In the genomic region with DNA sequence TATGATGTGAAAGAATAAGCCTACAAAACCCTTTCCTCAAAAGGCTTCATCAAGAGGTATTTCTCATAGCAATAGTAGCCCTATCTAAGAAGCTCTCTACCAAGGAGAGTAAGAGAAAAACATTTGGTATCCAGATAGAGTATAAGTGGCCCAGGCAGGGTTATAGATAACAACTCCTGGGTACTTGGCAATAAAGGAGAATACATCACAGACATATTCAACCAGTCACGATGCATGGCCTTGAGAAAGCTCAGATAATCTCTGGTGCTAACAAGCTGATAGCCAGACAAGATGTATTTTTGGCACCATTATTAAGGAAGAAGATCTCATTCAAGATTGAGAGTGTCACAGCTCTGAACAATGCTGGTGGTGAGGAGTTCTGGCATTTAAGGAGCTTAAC, we compare ENCODE assay signal across 30 mouse cellular contexts. TPM values are rescaled to one million over a fixed set of nuclear protein-coding genes. Genes with fewer than 3 reads are reported as not detected.
DNase-seq lines count a peak whose midpoint lies in the region; ATAC-seq and TF ChIP-seq lines count a peak whose summit lies in the region.
"Had no signal": no experiment of that assay in that cellular context is flagged by ENCODE, and none has a peak within 500 bp of the region (broad histone marks: within the 10 kb centered on the region; RNA-seq: fewer than 3 reads in every experiment).

No protein-coding gene starts in this region.

- peak; percentile 58 for DNase-seq in heart, adult 11 months
- no peak for DNase-seq in heart, postnatal 10 days
- DNase-seq in heart, postnatal 0 days (ENCODE audit: low spot score): peak; percentile 23
- DNase-seq in heart, embryonic 10.5 days (ENCODE audit: low spot score): no peak
- no peak for DNase-seq in layer of hippocampus, postnatal 10 days (ENCODE audit: low spot score in 2 of 2)
- DNase-seq: adrenal gland, adult 8-10 months; cerebellum, adult 9-10 months; gastrocnemius, postnatal 25 days; kidney, adult 18-20 months; layer of hippocampus, adult 9-11 months; lung, postnatal 4 days; right cerebral cortex, adult 18-20 months; right cerebral cortex, postnatal 4 days; thymus, adult 18-20 months; thymus, postnatal 36 days had no signal

- no peaks in the 10 kb centered on the region for H3K27me3 ChIP-seq in heart, postnatal 0 days (ENCODE audit: control insufficient read depth, insufficient read depth, low read length)
- no peaks in the 10 kb centered on the region for H3K27me3 ChIP-seq in heart, embryonic 10.5 days (ENCODE audit: insufficient read depth, poor library complexity, severe bottlenecking)
- H3K27me3 ChIP-seq in liver, embryonic 12.5 days (replicated peaks): no peaks in the 10 kb centered on the region
- H3K27me3 ChIP-seq: forebrain, embryonic 15.5 days; hindbrain, embryonic 13.5 days; lung, embryonic 15.5 days; neural tube, embryonic 15.5 days; stomach, embryonic 15.5 days had no signal

- H3K9ac ChIP-seq in heart, postnatal 0 days (replicated peaks; ENCODE audit: low read depth, low read length): no peak overlapping the region
- H3K9ac ChIP-seq in liver, embryonic 12.5 days: no peak overlapping the region
- H3K9ac ChIP-seq: forebrain, embryonic 15.5 days; hindbrain, embryonic 13.5 days; lung, embryonic 15.5 days; neural tube, embryonic 15.5 days; stomach, embryonic 15.5 days had no signal

- H3K9me3 ChIP-seq in heart, postnatal 0 days (replicated peaks; ENCODE audit: control insufficient read depth, low read length): no peaks in the 10 kb centered on the region
- no peaks in the 10 kb centered on the region for H3K9me3 ChIP-seq in heart, embryonic 10.5 days
- H3K9me3 ChIP-seq in liver, embryonic 12.5 days (replicated peaks): no peaks in the 10 kb centered on the region
- H3K9me3 ChIP-seq: forebrain, embryonic 15.5 days; hindbrain, embryonic 13.5 days; lung, embryonic 15.5 days; midbrain, embryonic 10.5 days; neural tube, embryonic 15.5 days; stomach, embryonic 15.5 days had no signal

- H3K4me3 ChIP-seq in heart, postnatal 0 days (ENCODE audit: low read depth, low read length): no peak overlapping the region
- H3K4me3 ChIP-seq in heart, embryonic 10.5 days: no peak overlapping the region
- no peak overlapping the region for H3K4me3 ChIP-seq in liver, embryonic 12.5 days
- H3K4me3 ChIP-seq: forebrain, embryonic 15.5 days; hindbrain, embryonic 13.5 days; left cerebral cortex, adult 2 months; lung, embryonic 15.5 days; midbrain, embryonic 10.5 days; neural tube, embryonic 15.5 days; stomach, embryonic 15.5 days had no signal

- ATAC-seq in heart, postnatal 0 days (ENCODE audit: insufficient read depth, low read depth): no peak
- ATAC-seq in liver, embryonic 12.5 days: peak; percentile 71
- ATAC-seq in megakaryocyte progenitor cell, adult 5-6 weeks (replicated peaks; ENCODE audit: poor library complexity): peak; percentile 41
- no peak for ATAC-seq in monocyte, adult 5-6 weeks (replicated peaks; ENCODE audit: insufficient number of reproducible peaks, low FRiP score, low TSS enrichment, poor library complexity, severe bottlenecking)
- ATAC-seq: forebrain, embryonic 15.5 days had no signal

- peaks cover 50% of the 10 kb centered on the region for H3K4me1 ChIP-seq in heart, postnatal 0 days (ENCODE audit: control insufficient read depth, insufficient read depth)
- peaks cover 45% of the 10 kb centered on the region for H3K4me1 ChIP-seq in heart, embryonic 10.5 days
- H3K4me1 ChIP-seq in liver, embryonic 12.5 days: peaks cover 67% of the 10 kb centered on the region

- peak overlapping the region; percentile 97 for H3K27ac ChIP-seq in heart, postnatal 0 days (ENCODE audit: low read depth)
- no peak overlapping the region for H3K27ac ChIP-seq in heart, embryonic 10.5 days
- peak overlapping the region; percentile 81 for H3K27ac ChIP-seq in liver, embryonic 12.5 days
- H3K27ac ChIP-seq: forebrain, embryonic 15.5 days; hindbrain, embryonic 13.5 days; kidney, postnatal 0 days; left cerebral cortex, adult 2 months; lung, embryonic 15.5 days; midbrain, embryonic 10.5 days; neural tube, embryonic 15.5 days; stomach, embryonic 15.5 days had no signal

- no peak for TF ChIP-seq CTCF in heart, postnatal 0 days (IDR thresholded peaks at IDR 0.05; ENCODE audit: low read depth)

- H3K36me3 ChIP-seq in heart, postnatal 0 days (replicated peaks; ENCODE audit: control insufficient read depth, insufficient read depth, low read length): peaks cover 19% of the 10 kb centered on the region
- H3K36me3 ChIP-seq in heart, embryonic 10.5 days: peaks cover 10% of the 10 kb centered on the region; the same call in 1 of the 2 replicates
- H3K36me3 ChIP-seq in liver, embryonic 12.5 days: peaks cover 23% of the 10 kb centered on the region
- H3K36me3 ChIP-seq: forebrain, embryonic 15.5 days; hindbrain, embryonic 13.5 days; lung, embryonic 15.5 days; neural tube, embryonic 15.5 days; stomach, embryonic 15.5 days had no signal

- H3K4me2 ChIP-seq in heart, postnatal 0 days (ENCODE audit: low read depth, low read length): no peak overlapping the region
- H3K4me2 ChIP-seq in liver, embryonic 12.5 days: peak overlapping the region; percentile 30
- H3K4me2 ChIP-seq: forebrain, embryonic 15.5 days; hindbrain, embryonic 13.5 days; lung, embryonic 15.5 days; neural tube, embryonic 15.5 days; stomach, embryonic 15.5 days had no signal

- 29% methylated on average over 1 of the region's 1 CpGs for WGBS in heart, postnatal 0 days
- 46% methylated on average over 1 of the region's 1 CpGs for WGBS in heart, embryonic 10.5 days
- WGBS in liver, embryonic 12.5 days (ENCODE audit: insufficient replicate concordance): 31% methylated on average over 1 of the region's 1 CpGs

- no peak for TF ChIP-seq EP300 in heart, postnatal 0 days (IDR thresholded peaks at IDR 0.05; ENCODE audit: low read depth)

- intact Hi-C loops in heart, postnatal 10 days (cut with DNase I): no loop called here

RNA-seq across cellular contexts. Expression of a gene that starts 5.2 kb away (rescaled TPM):
- 100 to 1,000 TPM; 206 to 217 TPM for total RNA-seq in heart, postnatal 10 days (2021)
- total RNA-seq in heart, postnatal 0 days (2014; rRNA removed; ENCODE audit: low replicate concordance): 62.5 and 82.7 TPM in 2 replicates
- polyA plus RNA-seq in heart, postnatal 0 days (2015; fragmentation: Nextera tagmentation; extraction: Ambion mirVana): 35.3 and 40.9 TPM in 2 replicates
- polyA plus RNA-seq in heart, embryonic 10.5 days (2016; fragmentation: Nextera tagmentation; extraction: Ambion mirVana): 20.5 and 31.8 TPM in 2 replicates
- polyA plus RNA-seq in liver, embryonic 12.5 days (2016; fragmentation: Nextera tagmentation; extraction: Ambion mirVana): 5.4 and 5.6 TPM in 2 replicates
- total RNA-seq in megakaryocyte progenitor cell, adult 5-6 weeks (2015): 13.0 and 16.4 TPM in 2 replicates
- 10.9 and 14.6 TPM in 2 replicates for total RNA-seq in megakaryocyte progenitor cell, adult 5-6 weeks (2017)
- 10 to 100 TPM; 18.6 to 25.1 TPM for total RNA-seq in layer of hippocampus, postnatal 10 days (2021)
- total RNA-seq in monocyte, adult 5-6 weeks (2017): 23.8 to 40.6 TPM (median 30.4 TPM) in 3 replicates

RNA-seq across cellular contexts. Expression of a gene that starts 15.3 kb away (rescaled TPM):
- not detected for total RNA-seq in heart, postnatal 10 days (2021)
- total RNA-seq in heart, postnatal 0 days (2014; rRNA removed; ENCODE audit: low replicate concordance): not detected in 2 replicates
- polyA plus RNA-seq in heart, postnatal 0 days (2015; fragmentation: Nextera tagmentation; extraction: Ambion mirVana): 0.11 and 0.12 TPM in 2 replicates
- 0.06 TPM in 1 of 2 replicates, not detected in the other for polyA plus RNA-seq in heart, embryonic 10.5 days (2016; fragmentation: Nextera tagmentation; extraction: Ambion mirVana)
- not detected in 2 replicates for polyA plus RNA-seq in liver, embryonic 12.5 days (2016; fragmentation: Nextera tagmentation; extraction: Ambion mirVana)
- total RNA-seq in megakaryocyte progenitor cell, adult 5-6 weeks (2015): 0.10 and 0.15 TPM in 2 replicates
- total RNA-seq in megakaryocyte progenitor cell, adult 5-6 weeks (2017): 0.37 and 0.54 TPM in 2 replicates
- total RNA-seq in layer of hippocampus, postnatal 10 days (2021): not detected
- 0.19 to 0.49 TPM (median 0.21 TPM) in 3 replicates for total RNA-seq in monocyte, adult 5-6 weeks (2017)
- total RNA-seq: gastrocnemius, postnatal 25 days; heart, postnatal 25 days; left cerebral cortex, adult 2 months; left cerebral cortex, postnatal 36 days; midbrain, postnatal 0 days had no signal
- polyA plus RNA-seq: limb, embryonic 14.5 days; lung, embryonic 15.5 days; stomach, embryonic 15.5 days had no signal

RNA-seq across cellular contexts. Expression of a gene that starts 40.2 kb away (rescaled TPM):
- not detected for total RNA-seq in heart, postnatal 10 days (2021)
- total RNA-seq in heart, postnatal 0 days (2014; rRNA removed; ENCODE audit: low replicate concordance): not detected in 2 replicates
- 0.14 and 0.30 TPM in 2 replicates for polyA plus RNA-seq in heart, postnatal 0 days (2015; fragmentation: Nextera tagmentation; extraction: Ambion mirVana)
- polyA plus RNA-seq in heart, embryonic 10.5 days (2016; fragmentation: Nextera tagmentation; extraction: Ambion mirVana): 0.09 and 0.26 TPM in 2 replicates
- polyA plus RNA-seq in liver, embryonic 12.5 days (2016; fragmentation: Nextera tagmentation; extraction: Ambion mirVana): 0.06 and 0.13 TPM in 2 replicates
- not detected in 2 replicates for total RNA-seq in megakaryocyte progenitor cell, adult 5-6 weeks (2015)
- 0.21 TPM in 1 of 2 replicates, not detected in the other for total RNA-seq in megakaryocyte progenitor cell, adult 5-6 weeks (2017)
- total RNA-seq in layer of hippocampus, postnatal 10 days (2021): not detected
- 0.78 to 1.9 TPM (median 1.3 TPM) in 3 replicates for total RNA-seq in monocyte, adult 5-6 weeks (2017)
- total RNA-seq: gastrocnemius, postnatal 25 days; left cerebral cortex, adult 2 months; left cerebral cortex, postnatal 36 days; midbrain, postnatal 0 days had no signal
- polyA plus RNA-seq: neural tube, embryonic 15.5 days had no signal

Comparison
In these comparisons a context has a peak if more than half of its experiments do, and no peak if none do; other contexts are left out.
1. DNase-seq: peak in heart, adult 11 months (single experiment) and heart, postnatal 0 days (single experiment); none in heart, postnatal 10 days (0 of 2), heart, embryonic 10.5 days (single experiment) and layer of hippocampus, postnatal 10 days (0 of 2).
2. ATAC-seq: peak in liver, embryonic 12.5 days (single experiment) and megakaryocyte progenitor cell, adult 5-6 weeks (single experiment); none in heart, postnatal 0 days (single experiment) and monocyte, adult 5-6 weeks (single experiment).